In genomic region chr5:115194626-115195221, GRCm38 (mm10) we compare ENCODE assay signal across 9 mouse cellular contexts. TPM values are rescaled to one million over a fixed set of nuclear protein-coding genes. Genes with fewer than 3 reads are reported as not detected.
DNase-seq lines count a peak whose midpoint lies in the region; ATAC-seq and TF ChIP-seq lines count a peak whose summit lies in the region.
"Had no signal": no experiment of that assay in that cellular context is flagged by ENCODE, and none has a peak within 500 bp of the region (broad histone marks: within the 10 kb centered on the region; RNA-seq: fewer than 3 reads in every experiment).

No protein-coding gene starts in this region.

- H3K4me3 ChIP-seq in CH12.LX (replicated peaks in 1 of 3; ENCODE audit: low read depth in 2 of 3, low read length in 2 of 3, poor library complexity in 1 of 3), result peak overlapping the region; percentile 6 to 58 (median 44)
- H3K4me3 ChIP-seq in forebrain, embryonic 10.5 days, result peak overlapping the region; percentile 73
- H3K4me3 ChIP-seq in liver, embryonic 12.5 days, result peak overlapping the region; percentile 59

- no peak for TF ChIP-seq EP300 in CH12.LX (IDR thresholded peaks at IDR 0.05; ENCODE audit: low read length)

- dilution Hi-C loops in CH12.LX (cut with MboI; ENCODE audit: extremely low pct_ligation_motif_present, extremely low pct_unique_long_range_greater_than_20kb, low sequenced_read_pairs), result no loop called here

- H3K4me1 ChIP-seq in CH12.LX (ENCODE audit: control insufficient read depth in 1 of 2, insufficient read depth in 2 of 2), result peaks cover 0 to 13% of the 10 kb centered on the region in 2 experiments; a peak in 2 of 4 replicates
- H3K4me1 ChIP-seq in forebrain, embryonic 10.5 days, result peaks cover 39% of the 10 kb centered on the region
- peaks cover 15% of the 10 kb centered on the region for H3K4me1 ChIP-seq in liver, embryonic 12.5 days

- H3K36me3 ChIP-seq in CH12.LX (replicated peaks in 1 of 2; ENCODE audit: control insufficient read depth in 1 of 2, insufficient read depth in 1 of 2, low read length in 1 of 2), result no peaks in the 10 kb centered on the region
- H3K36me3 ChIP-seq in forebrain, embryonic 10.5 days (replicated peaks), result no peaks in the 10 kb centered on the region
- H3K36me3 ChIP-seq in liver, embryonic 12.5 days, result no peaks in the 10 kb centered on the region

- 5% methylated on average over 12 of the region's 12 CpGs for WGBS in forebrain, embryonic 10.5 days
- WGBS in liver, embryonic 12.5 days (ENCODE audit: insufficient replicate concordance), result 5% methylated on average over 12 of the region's 12 CpGs

- in situ Hi-C loops in CH12.LX (cut with MboI; ENCODE audit: low pct_ligation_motif_present, low pct_unique_long_range_greater_than_20kb, low sequenced_read_pairs), result no loop called here

- H3K27ac ChIP-seq in CH12.LX (ENCODE audit: insufficient read depth, low read depth), result no peak overlapping the region
- peak overlapping the region; percentile 71 for H3K27ac ChIP-seq in forebrain, embryonic 10.5 days
- no peak overlapping the region for H3K27ac ChIP-seq in liver, embryonic 12.5 days

- H3K79me2 ChIP-seq in CH12.LX (replicated peaks; ENCODE audit: control insufficient read depth, extremely low read depth, insufficient read depth, poor library complexity, severe bottlenecking), result no peaks in the 10 kb centered on the region

- ATAC-seq in frontal cortex, adult (ENCODE audit: low TSS enrichment), result peak; percentile 22; the same call in 1 of the 2 replicates
- ATAC-seq in liver, embryonic 12.5 days, result no peak

- peaks cover 63% of the 10 kb centered on the region for H3K27me3 ChIP-seq in CH12.LX (replicated peaks)
- H3K27me3 ChIP-seq in forebrain, embryonic 10.5 days (ENCODE audit: poor library complexity, severe bottlenecking), result peaks cover 75% of the 10 kb centered on the region
- H3K27me3 ChIP-seq in liver, embryonic 12.5 days (replicated peaks), result peaks cover 86% of the 10 kb centered on the region

- H3K9ac ChIP-seq in CH12.LX (ENCODE audit: insufficient read depth, low read depth), result peak overlapping the region; percentile 10; the same call in 1 of the 2 replicates
- H3K9ac ChIP-seq in liver, embryonic 12.5 days, result no peak overlapping the region

- TF ChIP-seq CTCF in CH12.LX (conservative IDR thresholded peaks at IDR 0.05 in 1 of 2, IDR thresholded peaks at IDR 0.05 in 1 of 2; ENCODE audit: low read depth in 2 of 2, low read length in 2 of 2), result no peak

- TF ChIP-seq RAD21 in CH12.LX (IDR thresholded peaks at IDR 0.05; ENCODE audit: low read depth, low read length), result no peak

- no peak for TF ChIP-seq POLR2A in CH12.LX (IDR thresholded peaks at IDR 0.05; ENCODE audit: low read depth, low read length)

- DNase-seq in frontal cortex, postnatal 25 days (ENCODE audit: low spot score in 2 of 2), result no peak
- DNase-seq in CH12.LX (ENCODE audit: extremely low read depth), result no peak
- no peak for DNase-seq in forebrain, embryonic 10.5 days (ENCODE audit: extremely low spot score, low spot score)
- DNase-seq in thymus, postnatal 36 days, result no peak
- no peak for DNase-seq in thymus, adult 18-20 months
- DNase-seq in urinary bladder, postnatal 25 days (ENCODE audit: low spot score), result no peak

- H3K9me3 ChIP-seq in CH12.LX (replicated peaks; ENCODE audit: low read length), result no peaks in the 10 kb centered on the region
- no peaks in the 10 kb centered on the region for H3K9me3 ChIP-seq in forebrain, embryonic 10.5 days
- H3K9me3 ChIP-seq in liver, embryonic 12.5 days (replicated peaks), result no peaks in the 10 kb centered on the region

- H3K4me2 ChIP-seq in CH12.LX (ENCODE audit: insufficient read depth, low read depth, poor library complexity, severe bottlenecking), result peak overlapping the region; percentile 94
- peak overlapping the region; percentile 88 for H3K4me2 ChIP-seq in liver, embryonic 12.5 days

TF ChIP-seq in CH12.LX, 34 proteins besides CTCF, POLR2A, EP300 and RAD21:
- TF ChIP-seq ELF1 (IDR thresholded peaks at IDR 0.05; ENCODE audit: low read depth, low read length), result peak; percentile 35; the same call in 1 of the 2 replicates
- no peak for TF ChIP-seq ZKSCAN1 (IDR thresholded peaks at IDR 0.05; ENCODE audit: borderline replicate concordance, low read depth, low read length)
- TF ChIP-seq MAFK (IDR thresholded peaks at IDR 0.05; ENCODE audit: insufficient replicate concordance, low read length), result no peak
- TF ChIP-seq CHD1 (IDR thresholded peaks at IDR 0.05; ENCODE audit: low read depth, low read length), result no peak
- no peak for TF ChIP-seq RCOR1 (conservative IDR thresholded peaks at IDR 0.05; ENCODE audit: low read depth, low read length)
- TF ChIP-seq CHD2 (IDR thresholded peaks at IDR 0.05; ENCODE audit: low read length), result no peak
- 0 out of 2 replicates have a peak, but pooled peaks have one; percentile 7 for TF ChIP-seq TCF12 (IDR thresholded peaks at IDR 0.05; ENCODE audit: low read depth, low read length)
- no peak for TF ChIP-seq KAT2A (IDR thresholded peaks at IDR 0.05; ENCODE audit: insufficient replicate concordance, low read length)
- no peak for TF ChIP-seq JUND (conservative IDR thresholded peaks at IDR 0.05; ENCODE audit: low read depth, low read length)
- no peak for TF ChIP-seq ETS1 (conservative IDR thresholded peaks at IDR 0.05; ENCODE audit: low read depth, low read length)
- 0 out of 2 replicates have a peak, but pooled peaks have one; percentile 8 for TF ChIP-seq HCFC1 (IDR thresholded peaks at IDR 0.05; ENCODE audit: low read depth, low read length)
- TF ChIP-seq USF1 (IDR thresholded peaks at IDR 0.05; ENCODE audit: low read depth, low read length), result no peak
- TF ChIP-seq E2F4 (IDR thresholded peaks at IDR 0.05; ENCODE audit: insufficient replicate concordance, low read depth, low read length), result no peak
- no peak for TF ChIP-seq USF2 (conservative IDR thresholded peaks at IDR 0.05; ENCODE audit: low read depth, low read length)
- TF ChIP-seq IRF4 (IDR thresholded peaks at IDR 0.05; ENCODE audit: low read depth, low read length), result no peak
- no peak for TF ChIP-seq NRF1 (IDR thresholded peaks at IDR 0.05; ENCODE audit: low read depth, low read length)
- no peak for TF ChIP-seq ZC3H11A (IDR thresholded peaks at IDR 0.05; ENCODE audit: low read depth, low read length)
- no peak for TF ChIP-seq PAX5 (IDR thresholded peaks at IDR 0.05; ENCODE audit: low read length)
- TF ChIP-seq MXI1 (IDR thresholded peaks at IDR 0.05; ENCODE audit: low read depth, low read length), result 0 out of 2 replicates have a peak, but pooled peaks have one; percentile 7
- TF ChIP-seq SMC3 (IDR thresholded peaks at IDR 0.05; ENCODE audit: low read depth, low read length), result no peak
TF ChIP-seq in CH12.LX: peak in this region for 4.

RNA-seq across cellular contexts. Expression of gene Cabp1, which starts 0.5 kb away (rescaled TPM):
- total RNA-seq in CH12.LX (2012; rRNA removed), result 0.71 and 1.7 TPM in 2 replicates
- 0.38 and 0.59 TPM in 2 replicates for total RNA-seq in CH12.LX (2014; rRNA removed)
- 1.7 and 1.8 TPM in 2 replicates for polyA plus RNA-seq in CH12.LX (2012; ENCODE audit: insufficient read length, low read depth)
- polyA plus RNA-seq in forebrain, embryonic 10.5 days (2016; fragmentation: Nextera tagmentation; extraction: Ambion mirVana), result 0.31 and 0.43 TPM in 2 replicates
- polyA plus RNA-seq in liver, embryonic 12.5 days (2016; fragmentation: Nextera tagmentation; extraction: Ambion mirVana), result 0.20 and 0.36 TPM in 2 replicates
- total RNA-seq: common myeloid progenitor, adult 5-6 weeks had no signal

RNA-seq across cellular contexts. Expression of gene Mlec, which starts 36.7 kb away (rescaled TPM):
- 128 and 144 TPM in 2 replicates for total RNA-seq in CH12.LX (2012; rRNA removed)
- 91.6 and 101 TPM in 2 replicates for total RNA-seq in CH12.LX (2014; rRNA removed)
- polyA plus RNA-seq in CH12.LX (2012; ENCODE audit: insufficient read length, low read depth), result 143 and 164 TPM in 2 replicates
- polyA plus RNA-seq in forebrain, embryonic 10.5 days (2016; fragmentation: Nextera tagmentation; extraction: Ambion mirVana), result 64.2 and 67.3 TPM in 2 replicates
- 46.8 and 49.2 TPM in 2 replicates for polyA plus RNA-seq in liver, embryonic 12.5 days (2016; fragmentation: Nextera tagmentation; extraction: Ambion mirVana)

RNA-seq across cellular contexts. Expression of gene Pop5, which starts 40.9 kb away (rescaled TPM):
- total RNA-seq in CH12.LX (2012; rRNA removed) (236 and 301 TPM in 2 replicates), CH12.LX (2014; rRNA removed) (156 and 161 TPM in 2 replicates)
- polyA plus RNA-seq in CH12.LX (2012; ENCODE audit: insufficient read length, low read depth), result 127 and 163 TPM in 2 replicates
- 116 and 119 TPM in 2 replicates for polyA plus RNA-seq in forebrain, embryonic 10.5 days (2016; fragmentation: Nextera tagmentation; extraction: Ambion mirVana)
- 140 and 143 TPM in 2 replicates for polyA plus RNA-seq in liver, embryonic 12.5 days (2016; fragmentation: Nextera tagmentation; extraction: Ambion mirVana)

RNA-seq across cellular contexts. Expression of gene Unc119b, which starts 59.9 kb away (rescaled TPM):
- total RNA-seq in CH12.LX (2012; rRNA removed), result 21.7 and 22.6 TPM in 2 replicates
- 11.9 and 13.3 TPM in 2 replicates for total RNA-seq in CH12.LX (2014; rRNA removed)
- polyA plus RNA-seq in CH12.LX (2012; ENCODE audit: insufficient read length, low read depth), result 17.7 and 18.4 TPM in 2 replicates
- polyA plus RNA-seq in forebrain, embryonic 10.5 days (2016; fragmentation: Nextera tagmentation; extraction: Ambion mirVana), result 75.4 and 77.6 TPM in 2 replicates
- 16.1 and 17.6 TPM in 2 replicates for polyA plus RNA-seq in liver, embryonic 12.5 days (2016; fragmentation: Nextera tagmentation; extraction: Ambion mirVana)
